Mouse (Mus musculus) retina, embryonic 14.5 days (tissue): ENCODE data around the gene Galnt6.

Experiments used
- DNase-seq: peaks from one replicate; pipeline ENCODE4 v3.0.0-alpha.2; 2015; ENCODE audit warnings: low spot score

Gene Galnt6

GRCm38 (mm10) chr15:100651610-100652009 lies 77.6 kb downstream of the Galnt6 start:
- no peak for DNase-seq

DNA sequence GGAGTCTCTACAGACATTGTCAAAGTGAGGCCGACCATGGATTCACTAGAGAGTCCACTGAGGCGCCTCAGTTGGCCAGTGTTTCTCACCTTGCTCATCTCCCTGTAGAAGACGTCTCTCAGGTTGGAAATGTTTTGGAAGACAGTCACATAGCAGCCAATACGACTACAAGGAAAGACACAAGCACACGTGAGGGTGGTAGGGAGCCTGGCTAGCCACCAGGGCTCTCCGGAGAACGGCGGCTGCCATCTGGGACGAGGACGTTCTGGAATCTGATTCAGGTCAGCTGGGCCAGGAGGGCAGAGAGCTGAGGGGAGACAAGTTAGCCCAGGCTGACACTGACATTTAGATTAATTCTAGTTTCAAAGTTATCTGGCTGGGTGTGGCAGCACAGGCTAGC lies 79.1 kb downstream of the Galnt6 start:
- DNase-seq = no peak

- DNase-seq = no peak
Observed at GRCm38 (mm10) chr15:100646161-100646560, 83.0 kb downstream of the Galnt6 start.

- DNase-seq = no peak
Observed at GRCm38 (mm10) chr15:100642451-100642850, 86.7 kb downstream of the Galnt6 start.
